Mouse (Mus musculus) lung, embryonic 15.5 days (tissue): ENCODE measurements at regions not wholly inside any gene's neighbourhood (a gene's known extent, or its start where the extent isn't known, plus 50 kb on each side); places are given as distances from the start of the nearest gene placed in this dataset.

Source experiments
- ATAC-seq: fragments of 200-750 bp; cut with Nextera tagmentation; 2 replicates; pipeline ENCODE4 v1.8.0; 2017; ENCODE audit warnings: moderate number of reproducible peaks, borderline replicate concordance; ENCODE audit not compliant: low FRiP score, low TSS enrichment; ENCODE audit errors: extremely low read depth
- H3K27ac ChIP-seq: fragments of 300-500 bp; sonication (generic); 2 replicates; pipeline ENCODE4 v1.5.1; 2015; ENCODE audit warnings: moderate library complexity, mild to moderate bottlenecking, inconsistent platforms
- H3K27me3 ChIP-seq: fragments of 300-500 bp; sonication (generic); 2 replicates; pipeline ENCODE4 v1.6.1; 2015; ENCODE audit warnings: inconsistent platforms
- H3K36me3 ChIP-seq: fragments of 300-500 bp; sonication (generic); 2 replicates; pipeline ENCODE4 v1.6.1; 2015; ENCODE audit warnings: inconsistent platforms
- H3K4me1 ChIP-seq: fragments of 300-500 bp; sonication (generic); 2 replicates; pipeline ENCODE4 v1.6.1; 2015; ENCODE audit warnings: inconsistent platforms
- H3K4me2 ChIP-seq: fragments of 300-500 bp; sonication (generic); 2 replicates; pipeline ENCODE4 v1.6.1; 2015; ENCODE audit warnings: inconsistent platforms, mild to moderate bottlenecking, moderate library complexity
- H3K4me3 ChIP-seq: fragments of 300-500 bp; sonication (generic); 2 replicates; pipeline ENCODE4 v1.5.1; 2015; ENCODE audit warnings: mild to moderate bottlenecking, inconsistent platforms
- H3K9ac ChIP-seq: fragments of 300-500 bp; sonication (generic); 2 replicates; pipeline ENCODE4 v1.6.1; 2015; ENCODE audit warnings: inconsistent platforms
- H3K9me3 ChIP-seq: fragments of 300-500 bp; sonication (generic); 2 replicates; pipeline ENCODE4 v1.6.1; 2016; ENCODE audit warnings: inconsistent platforms
- WGBS: fragments of 180-500 bp; shearing (Covaris S2); methylation state at CpG from one replicate; pipeline ENCODE4 v1.1.7; 2015; 5-methylcytosine and 5-hydroxymethylcytosine counted together

DNA sequence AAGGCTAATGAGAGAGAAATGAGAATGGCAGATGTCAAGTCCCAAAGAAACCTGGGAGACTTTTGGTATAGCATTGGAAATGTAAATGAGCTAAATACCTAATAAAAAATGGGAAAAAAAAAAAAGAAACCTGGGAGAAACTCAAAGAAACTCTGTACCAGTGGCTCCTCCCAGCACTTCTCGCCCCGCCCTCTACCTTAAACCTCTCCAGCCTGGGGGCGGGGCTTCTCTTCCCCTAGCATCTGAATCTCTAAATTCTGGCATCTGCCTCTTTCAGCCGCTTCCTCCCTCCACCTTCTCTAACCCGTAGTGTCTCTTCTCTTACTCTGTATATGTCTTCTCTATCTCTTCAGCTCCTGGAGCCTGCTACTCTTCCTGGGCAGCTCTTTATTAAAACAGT lies 53.2 kb downstream of the Gpr6 start:
- 49% methylated on average over 5 of the region's 5 CpGs for WGBS
- H3K9ac ChIP-seq = no peak overlapping the region
- no peaks in the 10 kb centered on the region for H3K27me3 ChIP-seq
- H3K27ac ChIP-seq = no peak overlapping the region
- no peaks in the 10 kb centered on the region for H3K36me3 ChIP-seq
- no peak for ATAC-seq
- H3K4me3 ChIP-seq = no peak overlapping the region
- H3K9me3 ChIP-seq = no peaks in the 10 kb centered on the region
- no peaks in the 10 kb centered on the region for H3K4me1 ChIP-seq
- no peak overlapping the region for H3K4me2 ChIP-seq

DNA sequence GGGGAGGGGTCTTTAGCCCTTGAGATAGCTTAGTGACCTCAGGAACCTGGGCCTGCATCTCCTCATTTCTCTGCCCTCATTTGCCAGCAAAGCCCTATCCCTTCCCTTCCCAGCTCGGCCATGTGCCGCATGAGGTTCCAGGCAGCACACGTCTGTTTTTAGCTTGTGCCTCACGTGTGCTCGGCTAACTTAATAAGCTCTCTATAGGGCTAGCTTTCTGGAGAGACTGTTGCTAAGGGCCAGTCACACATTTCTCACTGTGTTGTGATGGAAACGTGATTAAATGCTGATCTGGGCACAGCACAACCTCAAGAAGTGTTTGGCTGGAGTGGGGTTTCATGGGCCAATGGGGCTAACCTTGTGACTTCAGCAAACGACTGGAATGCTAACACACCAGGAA lies 55.5 kb downstream of the Gpr6 start:
- Histone ChIP-seq H3K27me3 (no peaks in the 10 kb centered on the region), H3K4me2 (no peak overlapping the region), H3K4me1 (no peaks in the 10 kb centered on the region), H3K4me3 (no peak overlapping the region), H3K9me3 (no peaks in the 10 kb centered on the region), H3K27ac (no peak overlapping the region), H3K36me3 (no peaks in the 10 kb centered on the region), H3K9ac (no peak overlapping the region)
- no peak for ATAC-seq
- 40% methylated on average over 7 of the region's 7 CpGs for WGBS

DNA sequence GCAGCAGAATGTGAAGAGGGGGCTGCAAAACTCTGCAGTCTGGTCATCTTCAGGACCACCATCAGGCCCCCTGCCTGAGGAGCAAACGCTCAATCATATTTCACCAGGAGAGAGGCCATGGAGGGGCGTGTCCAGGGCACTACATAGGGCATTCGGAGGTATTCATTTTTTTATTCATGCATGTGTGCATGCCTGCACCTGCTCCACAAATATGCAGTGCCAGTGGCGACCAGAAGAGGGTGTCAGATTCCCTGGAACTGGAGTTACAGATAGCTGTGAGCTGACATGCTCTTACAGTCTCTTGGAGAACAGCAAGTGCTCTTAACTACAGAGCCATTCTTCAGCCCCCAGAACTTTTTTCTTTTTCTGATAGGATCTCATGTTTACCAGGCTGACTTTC lies 56.4 kb downstream of the Gpr6 start:
- 25% methylated on average over 4 of the region's 4 CpGs for WGBS
- no peak overlapping the region for H3K9ac ChIP-seq
- H3K27ac ChIP-seq = no peak overlapping the region
- H3K27me3 ChIP-seq = no peaks in the 10 kb centered on the region
- H3K36me3 ChIP-seq = no peaks in the 10 kb centered on the region
- no peaks in the 10 kb centered on the region for H3K9me3 ChIP-seq
- H3K4me1 ChIP-seq = no peaks in the 10 kb centered on the region
- H3K4me3 ChIP-seq = no peak overlapping the region
- no peak; the same call in 1 of the 2 replicates for ATAC-seq
- no peak overlapping the region for H3K4me2 ChIP-seq

DNA sequence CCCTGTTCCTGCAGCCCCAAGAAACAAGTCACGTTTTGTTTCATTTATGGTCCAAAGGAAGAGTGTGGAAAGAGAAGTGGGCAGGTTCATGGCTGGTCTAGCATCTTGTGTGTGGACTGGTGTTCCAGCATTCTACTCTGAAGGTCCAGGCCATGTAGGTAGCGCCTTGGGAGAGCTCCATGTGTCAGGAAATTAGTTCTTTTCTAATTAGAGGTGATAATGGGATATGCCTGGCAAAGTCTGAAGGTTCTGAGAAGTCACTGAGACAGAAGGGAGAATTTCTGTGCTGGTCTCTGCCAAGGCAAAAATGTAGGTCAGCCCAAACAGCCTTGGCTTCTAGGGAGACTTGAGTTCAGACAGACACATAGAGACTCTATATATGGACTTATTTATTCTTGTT lies 61.5 kb downstream of the Gpr6 start:
- no peaks in the 10 kb centered on the region for H3K4me1 ChIP-seq
- no peaks in the 10 kb centered on the region for H3K9me3 ChIP-seq
- H3K9ac ChIP-seq = no peak overlapping the region
- whole genome bisulfite sequencing = 63% methylated on average over 2 of the region's 2 CpGs
- no peaks in the 10 kb centered on the region for H3K27me3 ChIP-seq
- H3K27ac ChIP-seq = no peak overlapping the region
- H3K4me3 ChIP-seq = no peak overlapping the region
- ATAC-seq = no peak
- H3K36me3 ChIP-seq = no peaks in the 10 kb centered on the region
- no peak overlapping the region for H3K4me2 ChIP-seq

DNA sequence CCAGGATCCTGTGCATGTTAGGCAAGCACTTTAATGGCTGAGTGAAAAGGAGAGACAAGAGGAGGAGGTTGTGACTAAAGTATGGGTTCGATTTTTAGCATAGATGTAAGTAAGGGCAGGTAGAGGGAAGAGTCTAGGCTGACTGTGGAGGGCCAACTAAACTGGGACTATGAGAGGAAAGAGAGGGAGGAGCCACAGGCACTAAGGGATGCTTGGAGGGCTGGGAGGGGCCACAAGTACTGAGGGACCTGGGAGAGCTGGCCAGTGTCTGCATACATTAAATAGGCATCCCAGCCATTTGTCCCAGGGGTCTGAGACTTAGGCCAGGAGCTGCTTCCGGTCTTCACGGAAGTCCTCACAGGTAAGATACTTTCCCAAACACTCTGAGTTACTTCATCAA lies 64.2 kb downstream of the Gpr6 start:
- no peak overlapping the region for H3K27ac ChIP-seq
- no peaks in the 10 kb centered on the region for H3K9me3 ChIP-seq
- no peaks in the 10 kb centered on the region for H3K36me3 ChIP-seq
- no peak for ATAC-seq
- H3K4me2 ChIP-seq = no peak overlapping the region
- no peak overlapping the region for H3K9ac ChIP-seq
- no peaks in the 10 kb centered on the region for H3K27me3 ChIP-seq
- H3K4me1 ChIP-seq = no peaks in the 10 kb centered on the region
- H3K4me3 ChIP-seq = no peak overlapping the region
- WGBS = 66% methylated on average over 3 of the region's 3 CpGs

DNA sequence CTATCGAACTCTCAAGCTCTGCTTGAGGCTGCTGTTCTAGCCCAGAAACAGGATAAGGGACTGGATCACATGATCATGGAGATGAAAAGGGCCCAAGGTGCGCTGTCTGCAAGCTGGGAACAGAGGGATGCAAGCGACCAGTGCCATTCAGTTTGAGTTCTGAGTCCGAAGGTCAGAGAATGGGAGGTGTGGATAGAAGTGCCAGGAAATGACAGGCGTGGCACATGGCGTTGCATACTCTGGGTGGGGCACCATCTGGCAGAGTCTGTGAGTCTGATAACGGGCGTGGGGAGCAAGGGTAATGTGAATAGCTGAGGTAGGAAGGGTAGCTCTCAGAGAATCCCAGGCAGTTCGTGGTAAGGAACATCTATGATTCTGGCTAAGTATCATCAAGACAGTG lies 65.5 kb downstream of the Gpr6 start:
- H3K4me2 ChIP-seq = no peak overlapping the region
- H3K4me3 ChIP-seq = no peak overlapping the region
- ATAC-seq = peak; percentile 52; the same call in 1 of the 2 replicates
- no peak overlapping the region for H3K27ac ChIP-seq
- H3K4me1 ChIP-seq = no peaks in the 10 kb centered on the region
- H3K36me3 ChIP-seq = no peaks in the 10 kb centered on the region
- H3K9me3 ChIP-seq = no peaks in the 10 kb centered on the region
- H3K27me3 ChIP-seq = no peaks in the 10 kb centered on the region
- no peak overlapping the region for H3K9ac ChIP-seq
- 71% methylated on average over 9 of the region's 9 CpGs for WGBS

DNA sequence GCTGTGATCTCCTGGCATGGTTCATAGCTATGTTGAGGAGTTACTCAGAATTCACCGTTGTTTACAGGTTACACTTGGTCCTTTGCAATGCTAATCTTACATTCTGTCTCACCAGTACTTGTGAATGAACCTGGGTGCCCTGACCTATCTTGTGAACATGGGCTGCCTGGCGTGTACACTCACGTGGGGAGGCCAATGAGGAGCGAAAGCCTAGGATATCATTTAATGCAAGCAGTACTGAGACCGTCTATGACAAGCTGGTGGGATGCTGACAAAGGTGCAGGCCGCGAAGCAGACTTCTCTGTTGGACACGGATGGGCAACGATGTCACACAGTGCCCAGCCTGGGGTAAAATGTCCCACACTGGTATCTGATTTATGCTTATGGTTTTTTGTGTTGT lies 66.3 kb downstream of the Gpr6 start:
- no peak overlapping the region for H3K4me3 ChIP-seq
- no peak overlapping the region for H3K4me2 ChIP-seq
- H3K4me1 ChIP-seq = no peaks in the 10 kb centered on the region
- 86% methylated on average over 9 of the region's 9 CpGs for WGBS
- H3K36me3 ChIP-seq = no peaks in the 10 kb centered on the region
- H3K9ac ChIP-seq = no peak overlapping the region
- no peak overlapping the region for H3K27ac ChIP-seq
- H3K27me3 ChIP-seq = no peaks in the 10 kb centered on the region
- H3K9me3 ChIP-seq = no peaks in the 10 kb centered on the region
- ATAC-seq = no peak

DNA sequence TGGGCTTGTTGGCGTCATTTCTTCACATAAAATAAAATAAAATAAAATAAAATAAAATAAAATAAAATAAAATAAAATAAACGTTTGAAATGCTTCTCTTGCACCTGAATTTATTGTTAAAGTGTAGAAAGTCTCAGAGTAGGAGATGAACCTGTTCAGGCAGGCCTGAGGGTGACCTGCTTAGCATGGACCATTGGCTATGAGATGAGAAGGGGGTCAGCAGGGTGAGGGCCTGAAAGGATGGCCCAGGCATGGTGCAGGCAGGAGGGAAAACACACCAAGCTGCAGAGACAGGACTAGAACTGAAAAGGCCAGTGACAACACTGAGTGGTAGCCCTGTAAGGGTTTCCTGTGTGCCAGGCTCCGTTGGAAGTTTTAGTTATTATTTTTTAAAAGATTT lies 67.3 kb downstream of the Gpr6 start:
- 60% methylated on average over 3 of the region's 3 CpGs for WGBS
- no peak overlapping the region for H3K9ac ChIP-seq
- ATAC-seq = no peak

DNA sequence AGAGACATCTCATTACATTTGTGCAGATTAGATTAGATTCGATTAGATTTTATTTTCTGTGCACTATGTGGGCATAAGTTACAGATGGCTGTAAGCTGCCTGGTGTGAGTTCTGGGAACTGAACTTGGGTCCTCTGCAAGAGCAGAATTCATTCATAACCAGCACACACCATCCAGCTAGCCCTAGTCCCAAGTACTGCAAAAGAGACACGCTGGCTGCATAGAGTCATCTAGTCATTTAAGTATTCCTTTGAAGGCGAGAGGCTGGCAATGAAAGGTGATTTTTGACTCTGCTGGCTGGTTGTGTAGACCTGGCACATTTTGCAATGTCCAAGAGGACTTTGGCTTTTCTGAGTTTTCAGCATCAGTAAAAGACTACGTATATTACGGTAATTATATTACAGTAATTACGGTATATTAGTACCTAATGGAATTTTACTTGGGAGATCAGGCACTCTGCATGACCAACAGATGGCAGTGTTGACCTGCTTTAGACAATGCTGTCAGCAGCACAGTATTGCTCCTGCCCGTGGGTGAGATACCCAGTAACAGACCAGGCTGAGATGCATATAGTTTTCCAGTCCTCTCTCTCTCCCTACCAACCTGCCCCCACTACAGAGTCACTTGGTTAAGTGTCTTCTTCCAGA lies 67.9 kb downstream of the Gpr6 start:
- 28% methylated on average over 7 of the region's 7 CpGs for WGBS
- Histone ChIP-seq H3K4me1 (no peaks in the 10 kb centered on the region), H3K4me3 (no peak overlapping the region), H3K27me3 (no peaks in the 10 kb centered on the region), H3K27ac (no peak overlapping the region), H3K9ac (no peak overlapping the region), H3K9me3 (no peaks in the 10 kb centered on the region), H3K36me3 (no peaks in the 10 kb centered on the region), H3K4me2 (no peak overlapping the region)
- peak; percentile 67; the same call in 1 of the 2 replicates for ATAC-seq

More for the DNA sequence above, 67.3 kb downstream of the Gpr6 start:
- Histone ChIP-seq H3K4me2 (no peak overlapping the region), H3K4me1 (no peaks in the 10 kb centered on the region), H3K36me3 (no peaks in the 10 kb centered on the region), H3K4me3 (no peak overlapping the region), H3K27me3 (no peaks in the 10 kb centered on the region), H3K27ac (no peak overlapping the region), H3K9me3 (no peaks in the 10 kb centered on the region)

DNA sequence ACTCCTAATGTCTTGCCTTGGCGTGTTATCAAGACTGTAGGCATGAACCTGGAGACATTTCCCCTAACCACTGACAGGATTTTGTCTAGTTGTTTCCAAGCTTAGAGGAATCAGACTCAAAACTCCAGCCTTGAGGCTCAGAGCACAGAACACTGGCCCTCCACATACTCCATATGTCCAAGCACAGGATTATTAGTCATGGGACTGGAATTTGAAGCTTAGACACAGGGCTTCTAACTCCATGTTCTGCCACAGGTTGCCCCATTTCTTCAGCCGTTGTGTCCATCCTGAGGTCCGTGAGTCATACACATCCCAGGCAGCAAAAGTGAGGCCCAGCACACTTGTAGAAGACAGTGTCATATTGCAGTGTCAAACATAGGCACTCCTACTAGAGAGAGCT lies 68.9 kb downstream of the Gpr6 start:
- no peaks in the 10 kb centered on the region for H3K36me3 ChIP-seq
- no peak overlapping the region for H3K4me3 ChIP-seq
- 61% methylated on average over 3 of the region's 3 CpGs for WGBS
- no peak overlapping the region for H3K27ac ChIP-seq
- H3K9ac ChIP-seq = no peak overlapping the region
- H3K9me3 ChIP-seq = no peaks in the 10 kb centered on the region
- no peak overlapping the region for H3K4me2 ChIP-seq
- no peak for ATAC-seq
- H3K4me1 ChIP-seq = no peaks in the 10 kb centered on the region
- H3K27me3 ChIP-seq = no peaks in the 10 kb centered on the region

DNA sequence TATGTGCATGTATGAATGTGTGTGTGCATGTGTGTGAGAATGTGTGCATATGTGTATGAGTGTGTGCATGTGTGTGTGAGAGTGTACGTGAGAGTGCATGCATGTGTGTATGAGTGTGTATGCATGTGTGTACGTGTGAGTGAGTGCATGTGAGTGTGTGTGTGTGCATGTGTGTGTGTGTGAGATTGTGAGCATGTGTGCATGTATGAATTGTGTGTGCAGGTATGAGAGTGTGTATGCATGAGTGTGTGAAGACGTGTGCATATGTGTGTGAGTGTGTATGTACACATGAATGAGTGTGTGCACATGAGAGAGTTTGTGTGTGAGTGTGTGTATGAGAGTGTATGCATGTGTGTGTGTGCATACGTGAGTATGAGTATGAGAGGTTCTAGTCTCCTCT lies 71.1 kb downstream of the Gpr6 start:
- Histone ChIP-seq H3K9ac (no peak overlapping the region), H3K4me2 (no peak overlapping the region), H3K36me3 (no peaks in the 10 kb centered on the region), H3K9me3 (no peaks in the 10 kb centered on the region), H3K4me1 (no peaks in the 10 kb centered on the region), H3K4me3 (no peak overlapping the region), H3K27ac (no peak overlapping the region), H3K27me3 (no peaks in the 10 kb centered on the region)
- 80% methylated on average over 4 of the region's 4 CpGs for WGBS
- ATAC-seq = no peak

DNA sequence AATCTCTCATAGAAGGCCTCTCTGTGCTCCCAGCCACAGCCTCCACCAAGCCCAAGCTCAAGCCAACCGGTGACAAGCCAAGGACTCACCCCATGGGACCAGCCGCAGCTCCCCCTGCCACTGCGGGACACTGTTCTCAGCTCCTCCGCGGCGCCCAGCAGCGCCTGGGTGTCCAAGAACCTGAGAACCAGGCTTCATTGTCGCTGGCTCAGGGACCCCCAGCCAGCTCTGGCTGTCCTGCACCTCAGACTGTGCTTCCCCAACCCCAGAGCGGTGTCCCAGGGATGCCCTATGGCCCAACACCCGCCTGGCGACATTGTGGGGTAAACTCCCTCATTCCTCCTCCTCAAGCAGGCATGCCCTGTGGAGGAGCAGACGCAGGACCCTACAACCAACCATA lies 72.6 kb downstream of the Gpr6 start:
- Histone ChIP-seq H3K9ac (no peak overlapping the region), H3K27me3 (no peaks in the 10 kb centered on the region), H3K4me3 (no peak overlapping the region), H3K4me2 (no peak overlapping the region), H3K9me3 (no peaks in the 10 kb centered on the region), H3K27ac (no peak overlapping the region), H3K4me1 (no peaks in the 10 kb centered on the region), H3K36me3 (no peaks in the 10 kb centered on the region)
- WGBS = 81% methylated on average over 12 of the region's 12 CpGs
- no peak for ATAC-seq

DNA sequence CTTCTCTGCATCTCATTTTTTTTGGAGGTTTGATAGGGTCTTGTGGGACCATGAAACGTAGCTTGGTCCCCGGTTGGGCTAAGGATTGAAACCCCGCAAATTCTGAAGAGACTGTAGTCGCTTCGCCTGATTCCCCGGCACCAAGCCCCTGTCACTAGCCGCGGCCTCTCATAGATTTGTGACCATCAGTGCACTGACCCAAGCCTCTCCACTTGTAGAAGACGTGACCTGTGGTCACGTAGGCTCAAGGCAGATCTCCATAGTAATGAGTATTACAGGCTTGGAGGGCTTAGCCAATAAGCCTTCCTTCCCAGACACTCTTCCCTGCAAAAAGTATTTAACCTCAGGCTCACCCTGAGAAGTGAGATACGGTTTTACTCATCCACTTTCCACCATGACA lies 73.3 kb downstream of the Gpr6 start:
- Histone ChIP-seq H3K9me3 (no peaks in the 10 kb centered on the region), H3K27ac (no peak overlapping the region), H3K27me3 (no peaks in the 10 kb centered on the region), H3K36me3 (no peaks in the 10 kb centered on the region), H3K9ac (no peak overlapping the region), H3K4me1 (no peaks in the 10 kb centered on the region), H3K4me2 (no peak overlapping the region), H3K4me3 (no peak overlapping the region)
- no peak for ATAC-seq
- WGBS = 83% methylated on average over 11 of the region's 11 CpGs
